Mouse (Mus musculus) lung, postnatal 0 days (tissue): ENCODE data around the gene Slfn4. TPM values are rescaled to one million over a fixed set of nuclear protein-coding genes. Genes with fewer than 3 reads are reported as not detected.
"Not testable (repeated sequence)": the region's sequence is repeated elsewhere in the genome, so short reads cannot be mapped to it uniquely, and the experiment has no call there.

Source experiments
- ATAC-seq: fragments of 200-750 bp; cut with Nextera tagmentation; 2 replicates; pipeline ENCODE4 v1.8.0; 2017; ENCODE audit warnings: moderate library complexity
- DNase-seq: peaks from one replicate; pipeline ENCODE4 v3.0.0-alpha.2; 2016; ENCODE audit warnings: low spot score
- H3K27ac ChIP-seq: fragments of 300-500 bp; sonication (generic); 2 replicates; pipeline ENCODE4 v1.5.1; 2014; ENCODE audit warnings: antibody characterized with exemption, mild to moderate bottlenecking, low read length, mixed read lengths
- H3K27me3 ChIP-seq: fragments of 300-500 bp; sonication (generic); replicated peaks from 2 replicates; pipeline ENCODE4 v1.6.1; 2014; ENCODE audit warnings: low read length, mixed read lengths; ENCODE audit not compliant: insufficient read depth
- H3K36me3 ChIP-seq: fragments of 300-500 bp; sonication (generic); 2 replicates; pipeline ENCODE4 v1.6.1; 2014; ENCODE audit warnings: low read length, mixed read lengths; ENCODE audit not compliant: insufficient read depth
- H3K4me1 ChIP-seq: fragments of 300-500 bp; sonication (generic); 2 replicates; pipeline ENCODE4 v1.6.1; 2014; ENCODE audit warnings: antibody characterized with exemption, low read depth, low read length, mixed read lengths; ENCODE audit not compliant: insufficient read depth
- H3K4me2 ChIP-seq: fragments of 300-500 bp; sonication (generic); replicated peaks from 2 replicates; pipeline ENCODE4 v1.6.1; 2014; ENCODE audit warnings: low read depth, mild to moderate bottlenecking, low read length, moderate library complexity, mixed read lengths
- H3K4me3 ChIP-seq: fragments of 300-500 bp; sonication (generic); 2 replicates; pipeline ENCODE4 v1.5.1; 2014; ENCODE audit warnings: low read depth, low read length
- H3K9ac ChIP-seq: fragments of 300-500 bp; sonication (generic); replicated peaks from 2 replicates; pipeline ENCODE4 v1.6.1; 2014; ENCODE audit warnings: low read depth, mild to moderate bottlenecking
- H3K9me3 ChIP-seq: fragments of 300-500 bp; sonication (generic); 2 replicates; pipeline ENCODE4 v1.6.1; 2016; ENCODE audit warnings: low read length, mixed read lengths
- CTCF ChIP-seq: IDR thresholded peaks from 2 replicates; pipeline ENCODE4 v1.5.1; 2016; ENCODE audit warnings: antibody characterized with exemption, mild to moderate bottlenecking
- EP300 ChIP-seq: IDR thresholded peaks from 2 replicates; pipeline ENCODE4 v1.6.1; 2016; ENCODE audit warnings: antibody characterized with exemption, mild to moderate bottlenecking, control low read depth
- WGBS: fragments of 180-500 bp; shearing (Covaris S2); extraction: QIAGEN DNeasy Blood & Tissue Kit; methylation state at CpG from one replicate; pipeline ENCODE4 v1.1.7; 2014; 5-methylcytosine and 5-hydroxymethylcytosine counted together
- polyA plus RNA-seq: library from polyadenylated mRNA; unstranded; fragments of >200 nt; fragmentation: Nextera tagmentation; extraction: Ambion mirVana; gene quantifications from 2 replicates; pipeline ENCODE4 v1.2.1, GENCODE M21; 2015

The Slfn4 gene
- polyA plus RNA-seq, 1 experiment from 2014 or later: 0.44 TPM

- Histone ChIP-seq H3K9ac (no peak overlapping the region), H3K4me2 (no peak overlapping the region), H3K4me1 (no peaks in the 10 kb centered on the region), H3K4me3 (no peak overlapping the region), H3K36me3 (no peaks in the 10 kb centered on the region), H3K27me3 (no peaks in the 10 kb centered on the region), H3K9me3 (no peaks in the 10 kb centered on the region), H3K27ac (no peak overlapping the region)
- DNase-seq (no peak), ATAC-seq (no peak)
- no peak for TF ChIP-seq CTCF
- no peak for TF ChIP-seq EP300
These were observed 30.0 kb downstream of the Slfn4 start for GRCm38 (mm10) chr11:83205002-83205401.

- H3K4me2 ChIP-seq: no peak overlapping the region
- no peak overlapping the region for H3K9ac ChIP-seq
- DNase-seq (no peak), ATAC-seq (no peak)
- H3K36me3 ChIP-seq: no peaks in the 10 kb centered on the region
- no peaks in the 10 kb centered on the region for H3K4me1 ChIP-seq
- WGBS: 55% methylated on average over 1 of the region's 1 CpGs
- no peaks in the 10 kb centered on the region for H3K9me3 ChIP-seq
- H3K27me3 ChIP-seq: no peaks in the 10 kb centered on the region
- no peak overlapping the region for H3K4me3 ChIP-seq
- TF ChIP-seq EP300: no peak
- TF ChIP-seq CTCF: no peak
- H3K27ac ChIP-seq: no peak overlapping the region
These were observed 41.1 kb downstream of the Slfn4 start for GRCm38 (mm10) chr11:83216119-83216518.

- Histone ChIP-seq H3K9me3 (no peaks in the 10 kb centered on the region), H3K4me3 (no peak overlapping the region), H3K9ac (no peak overlapping the region), H3K4me1 (no peaks in the 10 kb centered on the region), H3K27ac (no peak overlapping the region), H3K27me3 (no peaks in the 10 kb centered on the region), H3K4me2 (no peak overlapping the region), H3K36me3 (no peaks in the 10 kb centered on the region)
- 71% methylated on average over 1 of the region's 1 CpGs for WGBS
- TF ChIP-seq CTCF: no peak
- TF ChIP-seq EP300: no peak
- ATAC-seq (no peak), DNase-seq (no peak)
These were observed 46.4 kb downstream of the Slfn4 start for GRCm38 (mm10) chr11:83221328-83221877.

- WGBS: 76% methylated on average over 7 of the region's 7 CpGs
- no peak overlapping the region for H3K4me3 ChIP-seq
- no peaks in the 10 kb centered on the region for H3K27me3 ChIP-seq
- TF ChIP-seq EP300: no peak
- TF ChIP-seq CTCF: no peak
- H3K9me3 ChIP-seq: no peaks in the 10 kb centered on the region
- no peaks in the 10 kb centered on the region for H3K36me3 ChIP-seq
- H3K4me2 ChIP-seq: no peak overlapping the region; the same call in 1 of the 2 replicates
- DNase-seq: peak; percentile 13
- no peaks in the 10 kb centered on the region for H3K4me1 ChIP-seq
- H3K9ac ChIP-seq: no peak overlapping the region
- no peak overlapping the region for H3K27ac ChIP-seq
- ATAC-seq: no peak
These were observed 48.4 kb downstream of the Slfn4 start for GRCm38 (mm10) chr11:83223367-83223766.

- H3K27me3 ChIP-seq, DNase-seq, H3K36me3 ChIP-seq, H3K4me1 ChIP-seq, H3K27ac ChIP-seq, H3K4me3 ChIP-seq, H3K9me3 ChIP-seq, H3K4me2 ChIP-seq, ATAC-seq, H3K9ac ChIP-seq: not testable (repeated sequence)
- WGBS: 66% methylated on average over 5 of the region's 5 CpGs
These were observed 48.8 kb downstream of the Slfn4 start for GRCm38 (mm10) chr11:83223793-83224192.

- TF ChIP-seq CTCF (no peak), EP300 (no peak)
These were observed 49.2 kb downstream of the Slfn4 start for GRCm38 (mm10) chr11:83224217-83224616.

GRCm38 (mm10) chr11:83224750-83225149 is 49.8 kb downstream of the Slfn4 start:
- Histone ChIP-seq H3K9ac (no peak overlapping the region), H3K9me3 (no peaks in the 10 kb centered on the region), H3K27ac (no peak overlapping the region), H3K27me3 (no peaks in the 10 kb centered on the region), H3K4me2 (no peak overlapping the region), H3K4me1 (no peaks in the 10 kb centered on the region), H3K36me3 (no peaks in the 10 kb centered on the region), H3K4me3 (no peak overlapping the region)
- DNase-seq (no peak), ATAC-seq (no peak)
- 64% methylated on average over 3 of the region's 3 CpGs for WGBS
- TF ChIP-seq CTCF (no peak), EP300 (no peak)

More at GRCm38 (mm10) chr11:83224217-83224616, 49.2 kb downstream of the Slfn4 start:
- Histone ChIP-seq H3K36me3 (no peaks in the 10 kb centered on the region), H3K4me1 (no peaks in the 10 kb centered on the region), H3K4me2 (no peak overlapping the region), H3K9me3 (no peaks in the 10 kb centered on the region), H3K27me3 (no peaks in the 10 kb centered on the region), H3K4me3 (no peak overlapping the region), H3K27ac (no peak overlapping the region), H3K9ac (no peak overlapping the region)
- ATAC-seq (peak; percentile 43; the same call in 1 of the 2 replicates), DNase-seq (peak; percentile 43)
- WGBS: 82% methylated on average over 9 of the region's 9 CpGs
